Mouse (Mus musculus): ENCODE results near the gene Pax8. TPM values are rescaled to one million over a fixed set of nuclear protein-coding genes. Genes with fewer than 3 reads are reported as not detected.

The Pax8 gene
- total RNA-seq, 2 experiments from 2014 or later: not detected

- no peak for DNase-seq
- intact Hi-C loops (cut with DNase I): no loop called here
Measured at GRCm38 (mm10) chr2:24468430-24468829, 7.0 kb downstream of the Pax8 start.

GRCm38 (mm10) chr2:24467156-24467555 is 8.2 kb downstream of the Pax8 start:
- no peak for DNase-seq
- intact Hi-C loops (cut with DNase I): no loop called here

DNA sequence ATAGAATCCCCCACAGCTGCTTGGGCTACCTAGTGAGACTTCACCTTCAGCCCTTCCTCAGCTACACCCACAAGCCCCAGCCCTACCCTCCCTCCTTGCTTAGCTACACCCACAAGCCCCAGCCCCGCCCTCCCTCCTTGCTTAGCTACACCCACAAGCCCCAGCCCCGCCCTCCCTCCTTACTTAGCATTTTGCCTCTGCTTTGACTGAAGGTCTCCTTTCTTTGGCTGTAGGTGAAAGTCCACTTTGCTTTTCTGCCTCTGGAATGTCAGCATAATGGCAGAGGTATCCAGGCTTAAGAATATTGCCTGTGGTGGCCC is 14.6 kb downstream of the Pax8 start:
- DNase-seq: no peak
- intact Hi-C loops (cut with DNase I): no loop called here

- DNase-seq: no peak
- intact Hi-C loops (cut with DNase I): no loop called here
Measured at GRCm38 (mm10) chr2:24460112-24460807, 15.1 kb downstream of the Pax8 start.

DNA sequence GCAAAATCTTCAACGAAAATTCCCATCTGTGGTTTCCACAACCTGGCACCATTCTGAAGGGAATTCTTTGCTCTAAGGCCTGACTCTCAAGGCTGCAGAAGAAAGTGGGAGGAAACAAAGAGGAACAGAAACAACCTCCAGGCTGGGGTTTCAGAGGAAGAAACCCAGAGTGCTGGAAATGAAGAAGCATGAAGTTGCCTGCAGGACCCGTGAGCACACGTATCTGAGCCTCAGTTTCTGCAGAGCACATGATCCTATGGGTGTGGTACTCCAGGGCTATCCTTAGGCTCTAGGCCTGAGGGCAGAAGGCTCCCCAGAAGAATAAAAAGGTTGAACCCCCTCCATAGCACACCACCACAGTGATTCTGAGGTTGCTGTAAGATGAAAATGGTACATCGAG is 18.6 kb downstream of the Pax8 start:
- DNase-seq: no peak
- intact Hi-C loops (cut with DNase I): no loop called here

DNA sequence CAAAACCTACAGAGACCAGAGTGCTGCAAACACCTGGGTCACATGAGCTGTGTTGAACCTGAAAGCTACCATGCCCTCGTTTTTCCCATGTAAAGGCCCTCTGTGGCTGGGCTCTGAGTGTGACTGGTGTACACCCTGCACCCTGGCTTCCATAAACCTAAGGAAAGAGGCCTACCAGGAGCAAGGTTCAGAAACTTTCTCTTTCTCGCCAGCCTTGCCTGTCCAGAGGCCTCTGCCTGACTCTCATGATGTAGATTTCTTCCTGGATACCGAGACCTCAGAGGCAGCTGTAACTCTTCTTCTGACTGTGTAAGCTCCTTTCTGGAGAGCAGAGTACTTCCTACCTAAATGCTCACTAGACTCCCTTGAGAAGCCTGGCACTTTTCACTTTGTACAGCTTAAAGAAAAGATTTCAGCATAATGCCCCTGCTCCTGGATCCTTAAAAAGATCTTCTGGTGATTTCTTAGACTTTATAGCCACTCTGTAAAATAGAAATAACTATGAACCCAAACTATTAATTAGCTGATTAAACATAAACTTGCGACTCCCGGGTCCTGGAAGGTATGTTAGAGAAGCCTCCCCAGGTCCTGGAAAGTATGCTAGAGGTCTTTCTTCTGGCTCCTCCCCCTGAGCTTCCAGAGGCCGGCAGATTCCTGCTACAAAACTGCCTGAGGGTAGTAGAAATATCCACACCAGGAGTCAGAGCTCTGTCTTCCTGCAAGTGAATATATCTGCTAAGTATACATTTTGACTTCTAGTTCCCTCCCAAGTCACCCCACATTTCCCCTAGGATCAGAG is 20.1 kb downstream of the Pax8 start:
- DNase-seq: no peak
- intact Hi-C loops (cut with DNase I): no loop called here

DNA sequence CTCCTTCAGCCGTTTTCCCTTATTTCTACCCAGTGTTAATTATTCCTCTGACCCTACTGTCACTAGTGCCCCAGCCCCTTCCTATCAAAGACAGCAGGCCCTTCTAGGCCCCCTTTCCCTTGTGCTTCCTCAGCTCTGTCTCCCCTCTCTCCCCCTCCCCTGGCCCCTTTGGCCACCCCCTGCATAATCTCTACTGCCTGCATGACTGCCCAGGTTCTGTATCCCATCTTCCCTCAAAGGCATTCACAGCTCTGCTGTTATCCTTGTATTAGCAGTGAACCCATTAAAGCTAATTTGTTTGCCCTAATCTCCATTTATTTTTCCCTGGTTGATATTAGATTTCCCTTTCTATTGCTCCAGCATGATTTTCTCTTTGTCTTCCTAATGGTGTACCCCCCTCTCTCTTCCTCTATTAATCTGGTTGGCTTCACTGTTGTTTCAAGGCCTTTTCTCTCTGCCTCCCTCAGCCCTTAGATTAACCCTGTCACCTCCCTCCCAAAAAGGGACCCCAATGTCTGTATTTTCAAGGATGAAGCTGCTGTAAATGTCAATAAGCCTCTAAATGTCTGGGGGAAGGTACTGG is 20.9 kb downstream of the Pax8 start:
- intact Hi-C loops (cut with DNase I): no loop called here
- no peak for DNase-seq

- intact Hi-C loops (cut with DNase I): no loop called here
- DNase-seq: peak; percentile 50
Measured at GRCm38 (mm10) chr2:24453206-24453605, 22.2 kb downstream of the Pax8 start.

GRCm38 (mm10) chr2:24449111-24449510 is 26.3 kb downstream of the Pax8 start:
- DNase-seq: no peak
- intact Hi-C loops (cut with DNase I): no loop called here

DNA sequence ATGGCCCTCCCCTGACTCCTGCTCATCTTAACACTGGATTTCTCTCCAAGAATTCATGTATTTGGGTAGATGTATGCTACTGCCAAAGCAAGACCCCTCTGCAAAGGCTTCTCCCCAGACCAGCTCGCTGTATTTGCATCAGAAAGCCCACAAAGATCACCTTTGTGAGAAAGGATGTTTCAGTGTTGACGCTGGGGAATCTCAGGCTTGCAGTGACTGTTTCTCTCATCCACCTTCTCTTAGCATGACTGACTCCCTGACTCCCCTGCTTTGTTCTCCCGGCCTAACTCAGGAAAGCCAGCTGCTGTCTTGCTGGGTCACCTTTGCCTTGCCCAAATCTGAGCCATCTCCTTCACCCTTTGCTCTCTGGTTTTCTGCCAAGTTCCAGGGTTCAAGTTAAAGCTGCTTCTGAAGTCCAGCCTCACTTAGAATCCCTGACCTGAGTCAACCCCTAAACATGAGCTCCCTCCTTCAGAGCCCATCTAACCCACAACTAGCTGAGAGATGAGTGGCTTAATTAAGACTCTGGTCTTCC is 32.1 kb downstream of the Pax8 start:
- no peak for DNase-seq
- intact Hi-C loops (cut with DNase I): no loop called here

DNA sequence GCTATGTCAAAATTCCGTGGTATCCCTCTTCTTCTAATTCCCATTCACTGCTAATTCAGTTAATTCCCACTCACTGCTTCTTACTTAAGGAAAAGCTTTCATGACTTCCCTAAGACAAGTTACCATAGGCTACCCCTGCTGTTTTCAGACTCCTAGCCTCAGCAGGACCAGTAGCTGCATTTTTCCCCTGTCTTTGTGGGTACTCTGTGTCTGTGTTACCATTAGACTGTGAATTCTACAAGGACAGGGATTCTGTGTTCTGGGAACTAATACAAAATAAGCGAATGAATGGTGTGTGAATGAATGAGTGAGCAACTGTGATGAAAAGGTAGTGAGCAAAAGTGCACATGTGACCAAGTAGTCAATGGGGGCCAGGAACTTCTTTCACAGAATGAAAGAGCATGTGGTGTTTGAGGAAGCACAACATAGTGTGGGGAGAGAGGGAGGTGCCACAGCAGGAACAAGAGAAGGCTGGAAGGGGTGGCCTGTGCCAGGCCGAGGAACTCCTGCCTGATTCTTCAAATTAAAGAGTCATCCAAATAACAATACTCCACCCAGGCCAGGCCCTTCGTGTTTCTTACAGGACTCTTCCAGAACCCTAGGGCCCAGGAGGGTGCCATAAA is 33.0 kb downstream of the Pax8 start:
- no peak for DNase-seq
- intact Hi-C loops (cut with DNase I): no loop called here

GRCm38 (mm10) chr2:24441899-24442298 is 33.5 kb downstream of the Pax8 start:
- no peak for DNase-seq
- intact Hi-C loops (cut with DNase I): no loop called here

DNA sequence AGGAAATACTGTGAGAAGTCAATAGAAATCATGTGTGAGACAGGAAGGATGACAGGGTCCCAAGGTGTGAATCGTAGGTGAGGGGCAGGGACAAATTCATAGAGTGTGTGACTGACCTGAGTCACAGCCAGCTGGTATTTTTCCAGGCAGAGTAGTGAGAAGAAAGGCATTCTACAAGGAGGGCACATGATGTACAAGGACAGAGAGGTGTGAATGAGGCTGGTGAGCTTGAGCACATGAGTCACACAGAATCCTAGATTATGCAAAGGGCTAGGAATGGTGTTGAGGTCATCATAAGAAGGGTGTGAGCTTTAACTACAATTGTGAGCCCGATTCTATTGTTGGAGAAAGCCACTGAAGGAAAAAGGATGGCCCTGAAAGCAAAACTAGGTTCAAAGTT is 35.3 kb downstream of the Pax8 start:
- intact Hi-C loops (cut with DNase I): no loop called here
- DNase-seq: no peak

- intact Hi-C loops (cut with DNase I): no loop called here
Measured at GRCm38 (mm10) chr2:24435699-24436098, 39.7 kb downstream of the Pax8 start.

DNA sequence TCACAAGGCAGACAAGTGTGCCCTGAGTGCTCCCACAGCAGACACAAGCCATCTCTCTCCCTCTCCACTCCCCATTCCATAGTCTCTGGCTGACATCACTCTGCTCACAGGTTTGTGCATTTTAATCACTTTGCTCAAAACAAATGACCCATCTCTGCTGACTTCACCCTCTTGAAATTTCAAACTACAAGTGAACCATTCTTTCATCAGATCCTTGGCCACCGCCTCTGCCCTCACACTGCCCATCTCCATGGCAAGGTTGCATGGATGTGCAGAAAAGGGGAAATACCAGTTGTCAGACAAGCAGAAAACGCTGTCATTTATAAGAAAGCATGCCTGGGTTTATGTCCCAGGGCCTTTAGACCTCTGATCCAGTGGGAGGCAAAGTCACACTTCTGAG is 40.7 kb downstream of the Pax8 start:
- DNase-seq: no peak

More at GRCm38 (mm10) chr2:24435699-24436098, 39.7 kb downstream of the Pax8 start:
- no peak for DNase-seq

GRCm38 (mm10) chr2:24429806-24430205 is 45.6 kb downstream of the Pax8 start:
- intact Hi-C loops (cut with DNase I): no loop called here
- DNase-seq: no peak

More for the DNA sequence above, 40.7 kb downstream of the Pax8 start:
- intact Hi-C loops (cut with DNase I): no loop called here

DNA sequence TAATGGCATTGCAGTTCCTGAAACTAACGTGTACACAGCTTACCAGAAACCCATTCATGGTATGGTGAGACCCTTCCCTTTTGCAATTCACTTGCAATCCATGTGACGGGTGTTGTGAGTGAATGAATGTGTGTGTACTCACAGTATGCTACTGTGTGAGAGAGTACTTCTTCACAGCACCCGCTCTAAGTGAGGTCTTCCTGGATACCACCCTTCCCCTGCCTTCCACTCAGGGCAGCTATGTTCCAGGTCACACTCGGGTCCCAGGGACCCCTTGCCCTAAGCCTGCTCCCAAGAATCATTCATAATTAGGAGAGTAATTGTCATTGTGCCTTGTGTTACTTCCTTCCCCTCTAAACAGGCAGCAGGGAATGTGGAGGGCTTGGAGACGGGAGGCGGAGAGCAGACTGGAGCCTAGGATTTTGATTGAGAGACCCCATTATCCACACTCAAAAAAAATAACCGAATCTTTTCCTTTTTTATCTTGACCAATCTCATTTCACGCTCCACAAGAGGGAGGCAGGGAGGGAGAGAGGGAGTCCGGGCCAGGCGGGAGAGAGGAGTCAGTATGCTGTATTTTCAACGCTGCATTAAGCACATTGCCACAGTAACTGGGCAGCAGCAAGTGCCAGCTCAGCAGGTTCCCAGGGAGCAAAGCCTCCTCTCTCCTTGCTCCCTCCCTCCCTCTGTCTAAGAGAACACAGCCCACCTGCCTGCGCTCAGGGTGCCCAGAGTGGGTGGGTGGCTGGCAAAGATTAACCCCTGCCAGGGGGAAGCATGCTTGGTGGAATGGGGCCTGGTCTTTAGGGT is 47.3 kb downstream of the Pax8 start:
- no peak for DNase-seq
- intact Hi-C loops (cut with DNase I): no loop called here

DNA sequence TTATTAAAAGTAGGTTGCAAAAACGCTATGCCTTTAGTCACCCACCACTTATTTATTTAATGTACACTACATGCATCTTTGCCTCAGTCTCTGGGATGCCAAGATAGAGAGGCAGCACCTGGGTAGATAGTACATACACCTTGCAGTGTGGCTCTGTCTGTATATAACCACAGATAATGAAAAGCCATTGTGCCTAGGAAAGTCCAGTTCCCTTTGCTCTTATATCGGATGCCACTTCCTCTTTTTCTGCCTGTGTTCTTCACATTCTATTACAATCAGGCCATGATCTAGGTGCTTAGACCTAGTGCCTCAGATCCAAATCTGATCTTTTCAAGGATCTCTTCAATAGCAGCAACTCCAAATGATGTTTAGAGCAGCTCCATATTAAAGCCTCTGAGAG is 49.8 kb downstream of the Pax8 start:
- intact Hi-C loops (cut with DNase I): no loop called here
- no peak for DNase-seq

DNA sequence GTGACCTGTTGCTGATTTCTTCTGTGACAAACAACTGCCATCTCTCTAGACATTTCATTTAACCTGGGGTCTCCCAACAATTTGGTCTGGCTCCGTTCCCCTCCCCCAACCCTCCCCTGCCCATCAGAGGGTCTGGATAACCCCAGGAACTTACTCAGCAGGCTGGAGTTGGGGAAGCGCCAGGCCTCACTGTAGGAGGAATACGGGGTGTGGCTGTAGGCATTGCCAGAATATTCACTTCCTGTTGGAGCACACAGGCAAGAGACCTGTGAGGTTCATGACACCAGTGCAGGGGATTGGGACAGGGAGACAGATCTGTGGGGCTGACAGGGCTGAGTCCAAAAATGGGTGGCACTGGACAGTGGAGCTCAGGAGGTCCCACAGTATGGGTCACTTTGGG is 52.6 kb downstream of the Pax8 start:
- intact Hi-C loops (cut with DNase I): no loop called here
- DNase-seq: no peak

DNA sequence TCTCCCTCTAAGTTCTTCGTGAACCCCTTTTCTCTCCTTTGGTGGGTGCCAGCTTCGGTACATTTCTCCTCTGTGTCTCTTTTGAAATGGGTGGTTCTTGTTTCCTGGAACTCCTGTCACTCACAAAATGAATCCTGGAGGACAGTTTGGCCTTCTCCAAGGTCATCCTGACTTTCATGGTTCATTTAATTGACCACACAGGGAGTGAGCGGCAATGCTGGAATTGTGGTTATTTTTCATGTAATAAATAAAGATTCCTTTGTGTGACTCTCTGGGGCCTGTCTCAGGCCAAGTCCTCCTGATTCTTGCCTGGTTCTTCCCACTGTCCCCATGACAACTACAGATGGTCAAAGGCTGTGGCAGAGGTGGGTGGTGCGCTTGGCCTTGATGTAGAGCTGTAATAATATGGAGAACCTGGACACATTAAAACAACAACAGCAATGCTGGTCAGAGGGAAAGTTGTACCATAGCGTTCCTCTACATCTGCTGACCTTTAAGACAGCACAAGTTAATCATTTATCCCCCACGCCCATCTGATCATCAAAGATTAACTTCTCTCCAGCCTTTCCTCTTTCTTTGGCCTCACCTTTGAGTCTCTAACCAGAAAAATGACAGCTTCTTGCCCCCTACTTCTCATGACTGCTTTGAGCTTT is 54.1 kb downstream of the Pax8 start:
- DNase-seq: no peak
- intact Hi-C loops (cut with DNase I): no loop called here
